Mouse (Mus musculus) layer of hippocampus, adult 11-12 months (tissue): ENCODE results near the gene Mas1.
"Not testable (repeated sequence)": the region's sequence is repeated elsewhere in the genome, so short reads cannot be mapped to it uniquely, and the experiment has no call there.

ENCODE experiments used
- DNase-seq: peaks from one replicate; pipeline ENCODE4 v3.0.0; 2022; ENCODE audit warnings: low spot score

The Mas1 gene

DNA sequence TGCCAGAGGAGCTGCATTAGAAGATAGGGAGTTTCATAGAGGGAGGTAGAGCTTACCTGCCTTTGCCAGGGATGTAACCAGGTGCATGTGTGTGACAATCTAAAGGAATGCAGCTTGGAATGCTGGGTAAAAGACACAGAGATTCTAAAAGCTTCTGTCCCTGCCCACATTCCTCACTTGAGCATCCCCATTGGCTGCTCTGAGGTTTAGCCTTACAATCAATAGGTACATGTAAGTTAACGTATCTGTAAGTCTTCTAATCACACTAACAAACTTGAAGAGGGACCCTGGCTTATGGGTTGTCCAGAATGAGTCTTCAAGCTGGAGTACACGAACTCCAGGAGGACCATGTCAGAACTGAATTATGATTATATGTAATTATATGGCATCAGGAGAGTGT is at the start of gene Mas1:
TSS of gene Mas1 (minus strand) at position 101 of the 400 bp plus-strand sequence.
- DNase-seq: no peak

DNA sequence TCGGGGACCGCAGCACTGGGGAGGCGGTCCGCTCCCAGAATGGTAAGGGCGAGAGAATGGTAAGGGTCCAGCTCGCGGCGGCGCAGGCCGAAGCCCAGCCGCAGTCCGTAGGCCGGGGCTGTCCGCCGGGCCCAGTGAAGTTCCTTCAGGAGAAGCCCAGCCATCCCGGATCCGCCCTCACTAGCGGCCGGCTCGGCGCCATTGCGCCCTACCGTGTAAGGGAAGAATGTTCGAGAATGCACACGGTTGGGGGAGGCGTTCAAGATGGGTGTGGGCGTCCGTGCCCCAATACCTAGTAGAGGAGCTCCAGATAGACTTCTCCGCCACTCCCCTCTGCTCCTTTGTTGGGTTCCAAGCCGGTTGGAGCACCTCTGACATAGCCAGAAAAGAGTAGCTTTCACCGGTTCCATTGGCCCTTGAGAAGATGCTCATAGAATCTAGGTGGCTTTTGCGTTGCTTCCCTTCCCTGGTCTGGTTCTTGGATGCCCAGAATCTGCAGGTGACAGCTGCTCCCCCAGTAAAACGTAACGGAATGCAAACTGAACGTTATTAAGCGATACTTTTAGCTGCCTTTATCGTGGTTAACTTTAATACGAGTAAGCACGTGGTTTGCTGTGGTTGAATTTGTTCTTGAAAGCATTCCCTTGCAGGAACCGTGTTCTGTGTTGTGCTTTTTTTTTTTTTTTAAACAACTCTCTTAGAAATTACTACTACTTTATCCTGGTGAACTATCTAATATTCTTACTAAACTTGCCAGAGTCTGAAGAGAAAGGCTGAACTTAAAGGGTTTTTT is 48.8 kb upstream of the Mas1 start:
- peak; percentile 55 for DNase-seq

GRCm38 (mm10) chr17:12915881-12916583 is 48.1 kb upstream of the Mas1 start, which contains the start of gene Mrpl18:
Gene Mrpl18 (minus strand): TSS chr17:12916345.
- peak; percentile 99 for DNase-seq

- no peak for DNase-seq
Observed at GRCm38 (mm10) chr17:12915488-12915880, 47.5 kb upstream of the Mas1 start, which contains the start of gene Tcp1. Gene Tcp1 (plus strand): TSS chr17:12915701.

- no peak for DNase-seq
Observed at GRCm38 (mm10) chr17:12910391-12910790, 42.4 kb upstream of the Mas1 start.

GRCm38 (mm10) chr17:12909361-12910280 is 41.7 kb upstream of the Mas1 start, which contains the start of gene Pnldc1:
Gene Pnldc1 (minus strand): TSS chr17:12910230.
- no peak for DNase-seq

DNA sequence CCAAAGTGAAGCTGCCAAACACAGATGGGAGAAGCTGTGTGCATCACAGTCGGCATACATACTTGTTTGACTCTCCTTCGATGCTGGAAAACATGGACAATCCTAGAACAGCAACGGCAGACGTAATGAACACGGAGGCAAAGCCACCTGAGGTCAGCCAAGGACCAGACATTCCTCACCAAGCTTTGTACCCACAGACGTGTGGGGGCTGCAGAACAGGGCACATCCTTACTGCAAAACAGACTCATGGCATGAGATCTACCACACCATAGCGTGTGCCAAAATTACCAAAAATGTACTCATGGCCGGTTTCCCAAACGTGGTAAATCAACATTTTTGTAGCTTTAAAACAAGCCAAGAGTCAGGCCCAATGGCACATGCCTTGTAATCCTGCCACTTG is 38.5 kb upstream of the Mas1 start:
- DNase-seq: no peak

DNA sequence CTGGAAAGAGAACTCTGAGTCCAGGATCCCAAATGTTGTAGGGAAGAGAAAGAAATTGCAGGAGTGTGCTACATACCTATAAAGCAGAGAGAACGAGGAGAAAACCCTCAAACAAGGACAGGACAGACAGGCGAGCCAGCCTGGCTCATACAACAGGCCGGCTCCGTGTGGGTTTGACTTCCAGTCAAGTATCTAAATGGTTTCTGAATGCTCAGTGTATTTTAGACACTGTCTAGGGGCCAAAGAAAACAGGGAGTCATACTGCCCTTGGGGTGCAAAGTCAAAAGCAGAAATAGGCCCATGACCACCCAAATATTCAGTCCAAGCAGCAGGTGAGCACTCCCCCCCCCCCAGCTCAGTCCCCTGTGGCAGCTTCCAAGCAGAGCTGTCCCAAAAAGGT is 37.9 kb upstream of the Mas1 start:
- DNase-seq: no peak

GRCm38 (mm10) chr17:12904349-12904748 is 36.4 kb upstream of the Mas1 start:
- no peak for DNase-seq

GRCm38 (mm10) chr17:12903372-12904333 is 35.7 kb upstream of the Mas1 start:
- DNase-seq: no peak

GRCm38 (mm10) chr17:12902291-12902690 is 34.3 kb upstream of the Mas1 start:
- no peak for DNase-seq

- not testable (repeated sequence) for DNase-seq
Observed at GRCm38 (mm10) chr17:12898607-12899006, 30.7 kb upstream of the Mas1 start.

DNA sequence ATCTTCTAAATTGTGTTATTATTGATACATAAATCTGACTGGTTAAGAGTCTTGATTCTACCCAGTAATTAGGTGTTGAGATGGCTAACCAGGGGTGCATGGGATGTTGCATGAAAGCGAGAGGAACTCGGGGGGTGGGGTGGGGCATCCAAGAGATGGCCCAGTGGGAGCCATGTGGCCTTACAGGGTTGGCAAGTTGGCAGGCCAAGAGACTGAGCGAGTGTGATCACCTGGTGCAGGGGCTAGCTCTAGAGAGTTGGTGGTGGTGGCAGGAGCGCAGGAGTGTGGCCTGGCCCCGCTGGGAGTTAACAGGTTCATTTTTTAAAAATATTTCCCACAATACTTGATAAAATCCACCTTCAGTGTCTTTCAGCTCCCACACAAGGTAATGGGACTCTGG is 29.7 kb upstream of the Mas1 start:
- DNase-seq: no peak

DNA sequence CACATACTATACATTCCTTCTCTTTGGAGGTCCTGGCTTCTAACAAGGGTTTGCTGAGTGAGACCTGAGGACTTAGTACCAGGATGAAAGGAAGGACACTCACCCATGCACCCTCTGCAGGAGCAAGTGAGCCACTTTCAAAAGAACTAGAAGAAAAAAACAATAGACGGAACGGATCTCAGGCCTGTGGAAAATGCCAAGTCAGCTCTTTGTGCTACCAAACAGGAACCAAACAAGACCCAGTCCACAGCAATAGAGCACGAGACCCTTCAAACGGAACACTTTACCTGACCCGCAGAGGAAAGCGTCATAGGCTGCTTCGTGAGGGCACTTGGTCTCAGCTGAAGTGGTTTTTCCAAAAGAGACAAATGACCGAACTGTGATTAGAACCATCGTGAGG is 24.1 kb upstream of the Mas1 start:
- no peak for DNase-seq

- DNase-seq: no peak
Observed at GRCm38 (mm10) chr17:12891054-12891453, 23.1 kb upstream of the Mas1 start.

- DNase-seq: no peak
Observed at GRCm38 (mm10) chr17:12887021-12887775, 19.3 kb upstream of the Mas1 start.

DNA sequence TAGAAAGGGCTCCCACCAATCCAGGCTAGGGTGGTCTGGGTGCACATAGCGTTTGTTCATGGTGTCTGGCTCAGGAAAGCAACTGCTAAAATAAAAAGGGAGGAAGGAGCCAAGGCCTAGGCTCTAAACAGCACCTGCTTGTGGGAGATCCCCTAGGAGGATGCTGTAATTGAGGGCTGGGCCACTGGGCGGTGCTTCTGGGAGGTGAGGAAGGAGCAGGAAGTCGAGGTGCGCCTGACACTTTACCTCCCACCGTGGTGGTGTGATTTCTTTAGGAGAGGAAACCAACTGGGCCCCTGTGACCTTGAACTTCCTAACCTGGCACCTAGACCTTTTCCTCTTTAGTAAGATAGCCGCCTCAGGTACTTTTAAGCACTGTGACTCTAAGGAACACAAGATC is 18.7 kb upstream of the Mas1 start:
- no peak for DNase-seq

DNA sequence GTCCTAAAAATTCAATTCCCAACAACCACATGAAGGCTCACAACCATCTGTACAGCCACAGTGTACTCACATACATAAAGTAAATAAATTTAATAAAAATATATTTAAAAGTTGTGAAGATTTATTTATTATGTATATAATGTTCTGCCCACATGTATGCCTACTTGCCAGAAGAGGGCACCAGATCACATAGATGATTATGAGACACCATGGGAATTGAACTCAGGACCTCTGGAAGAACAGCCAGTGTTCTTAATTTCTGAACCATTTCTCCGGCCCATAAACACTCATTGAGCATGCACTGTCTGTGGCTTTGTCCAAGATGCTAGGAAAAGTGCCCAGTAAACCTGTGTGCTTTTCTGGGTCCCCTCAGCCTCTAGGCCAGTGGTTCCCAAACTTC is 13.3 kb upstream of the Mas1 start:
- no peak for DNase-seq

- DNase-seq: peak; percentile 88
Observed at GRCm38 (mm10) chr17:12880178-12880577, 12.2 kb upstream of the Mas1 start.

DNA sequence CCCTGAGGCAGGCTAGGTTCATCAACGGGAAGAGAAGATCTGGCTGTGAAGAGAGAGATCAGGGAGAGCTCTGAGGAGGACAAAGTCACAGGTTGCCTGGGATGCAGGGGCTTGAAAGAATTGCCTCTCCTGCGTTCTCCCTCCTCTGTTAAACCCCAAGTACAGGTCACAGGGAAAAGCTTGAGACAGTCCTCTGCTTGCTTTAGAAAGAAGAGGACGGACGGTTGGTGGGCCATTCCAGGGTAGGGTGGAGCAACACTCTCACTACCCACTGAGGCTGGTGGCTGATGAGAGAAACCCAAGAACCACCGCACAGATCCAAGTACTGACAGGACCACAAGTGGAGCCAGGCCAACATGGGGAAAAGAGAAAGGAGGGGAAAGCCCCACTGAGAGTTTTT is 7.8 kb upstream of the Mas1 start, which contains the start of gene Mrgprh:
TSS of gene Mrgprh (plus strand) at position 301 of the 400 bp plus-strand sequence.
- no peak for DNase-seq
